Mouse (Mus musculus) forebrain, postnatal 0 days (tissue): ENCODE results near the gene Shd. TPM values are rescaled to one million over a fixed set of nuclear protein-coding genes. Genes with fewer than 3 reads are reported as not detected.
A peak's percentile ranks its signal among the peaks of the same experiment; 100 is the strongest.

ENCODE experiments used
- ATAC-seq: fragments of 200-750 bp; cut with Nextera tagmentation; 2 replicates; pipeline ENCODE4 v1.8.0; 2017; ENCODE audit warnings: mild to moderate bottlenecking, moderate library complexity
- DNase-seq: peaks from one replicate; pipeline ENCODE4 v3.0.0-alpha.2; 2015
- H3K27ac ChIP-seq: fragments of 300-500 bp; sonication (generic); 2 replicates; pipeline ENCODE4 v1.5.1; 2014; ENCODE audit warnings: low read depth, mild to moderate bottlenecking, antibody characterized with exemption, low read length, moderate library complexity, mixed read lengths
- H3K27me3 ChIP-seq: fragments of 300-500 bp; sonication (generic); 2 replicates; pipeline ENCODE4 v1.6.1; 2014; ENCODE audit warnings: mild to moderate bottlenecking, low read length, mixed read lengths; ENCODE audit not compliant: insufficient read depth
- H3K36me3 ChIP-seq: fragments of 300-500 bp; sonication (generic); 2 replicates; pipeline ENCODE4 v1.6.1; 2014; ENCODE audit warnings: mild to moderate bottlenecking, moderate library complexity; ENCODE audit not compliant: insufficient read depth
- H3K4me1 ChIP-seq: fragments of 300-500 bp; sonication (generic); 2 replicates; pipeline ENCODE4 v1.6.1; 2014; ENCODE audit warnings: antibody characterized with exemption; ENCODE audit not compliant: insufficient read depth
- H3K4me2 ChIP-seq: fragments of 300-500 bp; sonication (generic); 2 replicates; pipeline ENCODE4 v1.6.1; 2014; ENCODE audit warnings: low read depth, mild to moderate bottlenecking, moderate library complexity
- H3K4me3 ChIP-seq: fragments of 300-500 bp; sonication (generic); 2 replicates; pipeline ENCODE4 v1.5.1; 2014; ENCODE audit warnings: low read depth, low read length, mixed read lengths
- H3K9ac ChIP-seq: fragments of 300-500 bp; sonication (generic); 2 replicates; pipeline ENCODE4 v1.6.1; 2014; ENCODE audit warnings: mild to moderate bottlenecking
- H3K9me3 ChIP-seq: fragments of 300-500 bp; sonication (generic); 2 replicates; pipeline ENCODE4 v1.6.1; 2016; ENCODE audit warnings: low read length
- CTCF ChIP-seq: sonication (generic); IDR thresholded peaks from 2 replicates; pipeline ENCODE4 v1.5.1; 2016; ENCODE audit warnings: antibody characterized with exemption, control low read depth, low read depth
- WGBS: fragments of 180-500 bp; shearing (Covaris S2); extraction: QIAGEN DNeasy Blood & Tissue Kit; methylation state at CpG from one replicate; pipeline ENCODE4 v1.1.7; 2014; 5-methylcytosine and 5-hydroxymethylcytosine counted together
- polyA plus RNA-seq: library from polyadenylated mRNA; unstranded; fragments of >200 nt; fragmentation: Nextera tagmentation; extraction: Ambion mirVana; gene quantifications from 2 replicates; pipeline ENCODE4 v1.2.1, GENCODE M21; 2015
- total RNA-seq: library from RNA; depleted of rRNA; stranded (reverse); fragments of >200 nt; gene quantifications from 2 replicates; pipeline ENCODE4 v1.2.3, GENCODE M21; 2014

The Shd gene
- total and polyA plus RNA-seq, 2 experiments from 2014 or later: 116 to 152 TPM

- Histone ChIP-seq H3K36me3 (peaks cover 43% of the 10 kb centered on the region), H3K9me3 (no peaks in the 10 kb centered on the region), H3K27ac (0 out of 2 replicates have a peak overlapping the region, but pooled peaks have one; percentile 29), H3K4me3 (no peak overlapping the region), H3K4me1 (no peaks in the 10 kb centered on the region), H3K9ac (no peak overlapping the region), H3K4me2 (no peak overlapping the region), H3K27me3 (no peaks in the 10 kb centered on the region)
- ATAC-seq: no peak
- TF ChIP-seq CTCF: no peak
- no peak for DNase-seq
- 95% methylated on average over 6 of the region's 6 CpGs for WGBS
Observed at GRCm38 (mm10) chr17:56020400-56021084, 50.3 kb downstream of the Shd start.

DNA sequence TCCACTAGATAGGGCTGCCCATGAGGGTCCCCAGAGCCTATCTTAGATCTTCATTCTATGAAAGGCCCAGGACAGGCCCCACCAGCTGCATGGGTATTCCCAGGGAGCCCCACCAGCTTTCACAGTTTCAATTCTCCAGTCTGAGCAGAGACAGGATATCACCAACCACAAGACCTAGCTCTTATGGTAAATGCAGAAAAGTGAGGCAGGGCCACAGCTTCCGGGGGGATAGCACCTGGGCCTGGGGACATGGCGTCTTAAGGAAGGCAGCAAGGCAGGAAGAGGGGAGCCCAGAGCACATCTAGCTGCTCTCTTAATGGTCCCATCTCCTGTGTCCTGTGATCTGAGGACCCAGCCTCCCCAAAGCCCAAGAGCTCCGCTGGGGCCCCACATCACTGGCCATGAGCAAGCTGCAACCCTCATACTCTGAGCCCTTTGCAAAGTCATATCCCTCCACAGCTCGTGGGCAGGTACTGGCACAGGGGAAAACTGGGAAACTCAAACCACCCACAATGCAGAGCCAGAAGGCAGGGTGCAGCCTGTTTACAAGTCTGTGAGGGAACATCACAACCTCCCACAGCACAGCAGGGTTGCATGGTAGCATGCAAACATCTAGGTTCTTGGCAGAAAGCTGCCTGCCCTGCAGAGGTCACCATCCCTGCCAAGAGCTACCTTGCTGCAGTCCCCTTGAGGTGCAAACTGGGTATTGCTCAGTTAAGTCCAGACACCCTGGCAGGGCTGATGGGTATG, 51.1 kb downstream of the Shd start:
- peaks cover 35% of the 10 kb centered on the region for H3K36me3 ChIP-seq
- DNase-seq: no peak
- no peak overlapping the region for H3K4me3 ChIP-seq
- H3K27ac ChIP-seq: no peak overlapping the region
- H3K27me3 ChIP-seq: no peaks in the 10 kb centered on the region
- no peak overlapping the region for H3K9ac ChIP-seq
- no peaks in the 10 kb centered on the region for H3K9me3 ChIP-seq
- WGBS: 76% methylated on average over 4 of the region's 4 CpGs
- ATAC-seq: no peak
- H3K4me1 ChIP-seq: no peaks in the 10 kb centered on the region
- H3K4me2 ChIP-seq: no peak overlapping the region
- peak; percentile 29; the same call in 1 of the 2 replicates for TF ChIP-seq CTCF

DNA sequence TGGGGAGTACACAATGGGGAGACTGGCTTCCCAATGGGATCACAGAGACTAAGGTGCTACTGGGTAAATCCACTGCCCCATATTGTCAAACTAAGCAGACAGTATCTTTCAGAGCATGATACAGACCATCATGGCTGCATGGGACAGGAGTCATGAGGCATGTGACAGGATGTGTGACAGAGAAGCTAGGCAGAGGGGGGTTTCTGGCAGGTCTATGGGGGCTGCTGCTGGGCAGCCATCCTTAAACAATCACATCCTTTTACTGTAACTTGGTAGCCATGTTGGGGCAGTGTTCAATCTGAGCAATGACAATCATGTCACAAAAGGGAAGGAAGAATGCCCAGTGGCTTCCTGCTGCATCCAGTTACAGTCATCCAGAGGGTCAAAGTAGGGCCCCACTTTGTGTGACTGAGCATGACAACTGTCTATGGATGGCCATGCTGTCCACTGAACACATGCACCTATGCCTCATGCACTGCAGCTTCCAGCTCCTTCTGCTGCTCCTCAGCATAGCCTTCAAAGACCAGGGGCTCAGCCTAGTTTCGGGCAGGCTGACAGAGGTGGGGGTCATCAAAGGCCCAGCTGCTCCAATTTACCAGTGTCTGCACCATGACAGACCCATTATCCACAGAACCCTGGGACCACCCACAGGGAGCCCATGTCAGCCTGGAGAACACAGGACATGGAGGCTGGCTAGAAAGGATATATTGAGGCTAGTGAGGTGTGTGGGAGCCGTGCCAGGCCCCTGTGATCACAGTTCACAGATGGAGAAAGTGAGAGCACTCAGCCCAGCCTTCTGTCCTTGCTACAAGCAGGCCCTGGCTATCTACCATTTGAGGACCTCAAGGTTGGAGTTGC, 52.1 kb downstream of the Shd start:
- Histone ChIP-seq H3K27me3 (no peaks in the 10 kb centered on the region), H3K9me3 (no peaks in the 10 kb centered on the region), H3K9ac (no peak overlapping the region), H3K36me3 (peaks cover 25% of the 10 kb centered on the region), H3K4me2 (no peak overlapping the region), H3K27ac (0 out of 2 replicates have a peak overlapping the region, but pooled peaks have one; percentile 23), H3K4me1 (no peaks in the 10 kb centered on the region), H3K4me3 (no peak overlapping the region)
- 50% methylated on average over 2 of the region's 2 CpGs for WGBS
- no peak for ATAC-seq
- no peak for TF ChIP-seq CTCF
- DNase-seq: no peak

- ATAC-seq (no peak), DNase-seq (no peak)
- TF ChIP-seq CTCF: no peak
- no peaks in the 10 kb centered on the region for H3K4me1 ChIP-seq
- no peak overlapping the region for H3K4me2 ChIP-seq
- no peaks in the 10 kb centered on the region for H3K9me3 ChIP-seq
- peaks cover 20% of the 10 kb centered on the region for H3K36me3 ChIP-seq
- H3K27ac ChIP-seq: no peak overlapping the region
- H3K4me3 ChIP-seq: no peak overlapping the region
- 87% methylated on average over 4 of the region's 4 CpGs for WGBS
- no peaks in the 10 kb centered on the region for H3K27me3 ChIP-seq
- no peak overlapping the region for H3K9ac ChIP-seq
Observed at GRCm38 (mm10) chr17:56022989-56023290, 52.7 kb downstream of the Shd start.

DNA sequence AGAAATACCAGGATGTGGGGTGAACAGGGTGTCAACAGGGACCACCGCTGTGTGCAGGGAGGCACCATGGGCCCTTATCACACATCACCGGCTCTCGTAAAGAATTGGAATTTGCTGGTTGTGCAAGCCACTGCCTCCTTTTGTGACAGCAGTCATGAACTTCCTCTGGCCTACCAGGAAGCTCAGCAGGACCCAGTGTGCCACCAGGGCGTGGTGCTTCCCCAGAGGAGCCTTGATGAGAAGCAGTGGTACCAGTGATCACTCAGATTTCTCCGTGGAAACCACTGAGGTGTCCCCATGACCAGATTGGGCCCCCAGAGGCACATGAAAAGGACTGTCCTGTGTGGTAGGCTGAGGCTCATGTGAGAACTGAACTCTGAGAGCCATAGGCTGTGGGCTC, 53.1 kb downstream of the Shd start:
- peaks cover 15% of the 10 kb centered on the region for H3K36me3 ChIP-seq
- H3K27me3 ChIP-seq: no peaks in the 10 kb centered on the region

DNA sequence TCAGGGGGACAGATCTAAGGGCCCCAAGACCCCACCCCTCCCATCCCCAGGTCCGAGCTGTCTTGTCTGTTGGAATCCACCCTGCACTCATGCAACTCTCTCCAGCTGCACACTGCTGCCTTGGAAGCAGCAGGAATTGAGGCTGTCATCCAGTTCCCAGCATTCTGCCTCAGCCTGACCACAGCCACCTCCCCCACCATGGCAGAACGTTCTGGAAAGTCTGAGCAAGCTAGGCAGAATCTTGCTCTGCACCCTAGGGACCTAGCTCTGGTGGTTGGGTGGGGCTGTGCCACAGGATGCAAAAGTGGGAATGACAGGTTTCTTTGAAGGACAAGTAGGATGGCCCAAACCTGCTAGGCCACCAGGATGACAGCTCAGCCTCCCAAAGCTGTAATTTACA, 54.2 kb downstream of the Shd start:
- H3K9me3 ChIP-seq: no peaks in the 10 kb centered on the region
- no peaks in the 10 kb centered on the region for H3K4me1 ChIP-seq
- no peak for ATAC-seq
- H3K4me2 ChIP-seq: no peak overlapping the region
- H3K36me3 ChIP-seq: peaks cover 6% of the 10 kb centered on the region; the same call in 1 of the 2 replicates
- no peak overlapping the region for H3K27ac ChIP-seq
- H3K9ac ChIP-seq: no peak overlapping the region
- no peak for TF ChIP-seq CTCF
- H3K4me3 ChIP-seq: no peak overlapping the region
- DNase-seq: no peak
- WGBS: 83% methylated on average over 2 of the region's 2 CpGs
- H3K27me3 ChIP-seq: no peaks in the 10 kb centered on the region

More for the DNA sequence above, 53.1 kb downstream of the Shd start:
- Histone ChIP-seq H3K4me1 (no peaks in the 10 kb centered on the region), H3K9ac (no peak overlapping the region), H3K27ac (no peak overlapping the region), H3K4me3 (no peak overlapping the region), H3K9me3 (no peaks in the 10 kb centered on the region), H3K4me2 (no peak overlapping the region)
- no peak for TF ChIP-seq CTCF
- 86% methylated on average over 5 of the region's 5 CpGs for WGBS
- no peak for DNase-seq
- no peak for ATAC-seq
